Mouse (Mus musculus): ENCODE data around the gene Wdr5b. TPM values are rescaled to one million over a fixed set of nuclear protein-coding genes. Genes with fewer than 3 reads are reported as not detected.
"Not testable (repeated sequence)": the region's sequence is repeated elsewhere in the genome, so short reads cannot be mapped to it uniquely, and the experiment has no call there.

Wdr5b gene
- 14.4 and 16.9 TPM in 2 replicates for polyA plus RNA-seq (2014; fragmentation: Nextera tagmentation; extraction: Ambion mirVana)

DNA sequence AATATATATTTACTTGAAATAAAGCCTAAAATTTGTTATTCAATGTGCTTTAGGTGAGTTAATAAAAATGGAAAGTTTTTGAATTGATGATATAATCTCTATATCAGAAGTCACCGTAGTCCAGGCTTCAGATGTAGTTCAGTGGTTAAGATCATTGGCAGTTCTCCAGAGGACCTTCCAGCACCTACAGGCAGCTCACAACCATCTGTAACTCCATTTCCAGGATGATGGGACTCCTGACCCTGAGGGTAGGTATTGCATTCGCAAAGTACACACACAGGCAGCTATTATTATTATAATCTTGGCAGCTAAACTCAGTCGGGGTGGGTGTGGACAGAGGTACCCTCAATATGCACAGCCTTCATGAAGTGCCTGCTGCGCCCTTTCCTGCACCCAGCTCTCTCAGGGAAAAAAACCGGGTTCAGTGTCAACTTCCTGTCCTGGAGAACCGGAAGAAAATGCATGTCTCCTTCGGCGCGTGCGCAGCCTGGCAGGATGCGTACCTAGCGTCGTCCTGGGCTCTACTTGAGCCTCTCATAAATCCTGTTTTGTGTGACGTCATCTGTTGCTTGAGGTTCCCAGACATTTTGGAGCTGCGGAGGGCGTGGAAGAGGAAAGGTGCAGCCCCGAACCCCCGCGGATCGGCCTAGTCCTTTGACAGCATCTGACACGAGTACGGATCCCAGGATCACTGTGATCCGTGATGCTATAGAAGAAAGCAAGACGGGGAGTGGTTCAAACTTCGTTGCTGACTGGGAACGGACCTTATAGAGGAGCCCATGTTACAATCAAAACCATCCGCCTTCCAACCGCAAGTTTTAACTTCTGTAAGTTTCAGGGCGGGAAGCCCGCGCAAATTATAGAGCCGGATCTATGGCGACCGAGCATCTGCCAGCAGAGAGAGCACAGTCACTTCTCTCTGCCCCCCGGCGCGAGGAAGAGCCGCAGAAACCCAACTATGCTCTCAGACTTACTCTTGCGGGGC lies at the start of gene Wdr5b:
Gene Wdr5b (plus strand): TSS at position 551 of the 985 bp plus-strand sequence.
- 4% methylated on average over 39 of the region's 39 CpGs for WGBS
- Histone ChIP-seq H3K4me2 (ENCODE audit: low read length) (peak within 1 kb of the TSS; percentile 84), H3K4me1 (ENCODE audit: control insufficient read depth, insufficient read depth, low read length) (peaks cover 19% of the 10 kb centered on the region)

DNA sequence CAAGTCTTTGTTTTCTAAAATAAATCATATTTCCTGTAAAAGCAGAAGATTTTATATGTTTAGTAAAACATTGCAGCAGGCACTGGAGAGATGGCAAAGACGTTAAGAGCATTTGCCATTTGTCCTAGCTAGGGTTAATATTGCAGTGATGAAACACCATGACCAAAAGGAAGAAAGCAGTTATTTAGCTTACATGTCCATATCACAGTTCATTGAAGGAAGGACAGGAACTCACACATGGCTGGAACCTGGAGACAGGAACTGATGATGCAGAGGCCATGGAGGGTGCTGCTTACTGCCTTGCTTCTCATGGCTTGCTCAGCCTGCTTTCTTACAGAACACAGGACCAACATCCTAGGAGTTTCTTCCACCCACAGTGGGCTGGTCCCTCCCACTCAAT lies 48.6 kb upstream of the Wdr5b start:
- DNase-seq: no peak

More for the DNA sequence above, at the start of gene Wdr5b:
- H3K9me3 ChIP-seq (ENCODE audit: control insufficient read depth, low read length): no peaks in the 10 kb centered on the region
- peak within 1 kb of the TSS; percentile 68 for H3K27ac ChIP-seq (replicated peaks; ENCODE audit: low read depth, low read length)
- no peaks in the 10 kb centered on the region for H3K27me3 ChIP-seq (ENCODE audit: control insufficient read depth, insufficient read depth, low read length)
- peak within 1 kb of the TSS; percentile 68 for H3K9ac ChIP-seq (replicated peaks; ENCODE audit: low read length)
- H3K36me3 ChIP-seq (ENCODE audit: control insufficient read depth, insufficient read depth, low read length): peaks cover 30% of the 10 kb centered on the region
- DNase-seq (peak; percentile 99), ATAC-seq (ENCODE audit: low FRiP score, low TSS enrichment) (peak; percentile 96)
- peak within 1 kb of the TSS; percentile 63 for H3K4me3 ChIP-seq (replicated peaks; ENCODE audit: low read depth, low read length)

DNA sequence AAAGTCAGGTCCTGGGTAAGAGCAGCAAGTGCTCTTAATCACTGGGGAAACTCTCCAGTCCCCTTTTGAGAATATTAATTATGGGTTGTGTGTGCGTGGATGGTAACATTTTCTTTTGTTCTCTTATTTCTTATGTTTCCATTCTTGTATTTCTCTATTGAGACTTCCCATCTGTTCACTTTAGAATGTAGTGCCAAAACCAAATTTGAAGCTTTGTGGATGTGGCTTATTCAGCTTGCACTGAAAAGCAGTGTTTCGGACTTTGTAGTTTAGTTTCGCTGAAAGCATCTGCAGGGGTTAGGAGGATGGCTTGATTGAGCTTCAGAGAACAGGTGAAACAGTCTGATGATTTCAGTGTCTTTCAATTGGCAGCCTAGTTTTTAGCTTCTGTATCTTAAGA lies 47.7 kb upstream of the Wdr5b start:
- no peaks in the 10 kb centered on the region for H3K36me3 ChIP-seq (ENCODE audit: control insufficient read depth, insufficient read depth, low read length)
- H3K4me3 ChIP-seq (replicated peaks; ENCODE audit: low read depth, low read length): no peak overlapping the region
- no peak overlapping the region for H3K27ac ChIP-seq (replicated peaks; ENCODE audit: low read depth, low read length)
- H3K4me1 ChIP-seq (ENCODE audit: control insufficient read depth, insufficient read depth, low read length): no peaks in the 10 kb centered on the region
- no peak overlapping the region for H3K9ac ChIP-seq (replicated peaks; ENCODE audit: low read length)
- no peaks in the 10 kb centered on the region for H3K9me3 ChIP-seq (ENCODE audit: control insufficient read depth, low read length)
- 90% methylated on average over 3 of the region's 3 CpGs for WGBS
- H3K4me2 ChIP-seq (ENCODE audit: low read length): no peak overlapping the region
- H3K27me3 ChIP-seq (ENCODE audit: control insufficient read depth, insufficient read depth, low read length): no peaks in the 10 kb centered on the region
- ATAC-seq (ENCODE audit: low FRiP score, low TSS enrichment): no peak
- DNase-seq: no peak

More for the DNA sequence above, 48.6 kb upstream of the Wdr5b start:
- 82% methylated on average over 1 of the region's 1 CpGs for WGBS
- no peak for ATAC-seq (ENCODE audit: low FRiP score, low TSS enrichment)
- Histone ChIP-seq H3K36me3 (ENCODE audit: control insufficient read depth, insufficient read depth, low read length) (no peaks in the 10 kb centered on the region), H3K9ac (replicated peaks; ENCODE audit: low read length) (no peak overlapping the region), H3K4me3 (replicated peaks; ENCODE audit: low read depth, low read length) (no peak overlapping the region), H3K4me2 (ENCODE audit: low read length) (no peak overlapping the region), H3K27me3 (ENCODE audit: control insufficient read depth, insufficient read depth, low read length) (no peaks in the 10 kb centered on the region), H3K27ac (replicated peaks; ENCODE audit: low read depth, low read length) (no peak overlapping the region), H3K4me1 (ENCODE audit: control insufficient read depth, insufficient read depth, low read length) (no peaks in the 10 kb centered on the region), H3K9me3 (ENCODE audit: control insufficient read depth, low read length) (no peaks in the 10 kb centered on the region)

DNA sequence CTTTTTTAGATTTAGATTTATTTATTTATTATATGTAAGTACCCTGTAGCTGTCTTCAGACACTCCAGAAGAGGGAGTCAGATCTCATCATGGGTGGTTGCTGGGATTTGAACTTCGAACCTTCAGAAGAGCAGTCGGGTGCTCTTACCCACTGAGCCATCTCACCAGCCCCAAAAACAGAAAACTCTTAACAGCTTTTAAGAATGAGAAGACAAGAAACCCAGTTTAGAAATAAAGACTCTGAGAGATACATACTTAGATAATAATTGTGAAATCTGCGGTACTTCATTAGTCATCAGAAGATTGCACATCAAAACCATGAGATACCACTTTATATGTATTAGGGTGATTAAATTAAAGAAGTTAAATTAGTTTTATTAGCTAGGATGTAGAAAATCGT lies 42.1 kb upstream of the Wdr5b start:
- not testable (repeated sequence) for H3K27me3 ChIP-seq (ENCODE audit: control insufficient read depth, insufficient read depth, low read length); ATAC-seq (ENCODE audit: low FRiP score, low TSS enrichment); DNase-seq

DNA sequence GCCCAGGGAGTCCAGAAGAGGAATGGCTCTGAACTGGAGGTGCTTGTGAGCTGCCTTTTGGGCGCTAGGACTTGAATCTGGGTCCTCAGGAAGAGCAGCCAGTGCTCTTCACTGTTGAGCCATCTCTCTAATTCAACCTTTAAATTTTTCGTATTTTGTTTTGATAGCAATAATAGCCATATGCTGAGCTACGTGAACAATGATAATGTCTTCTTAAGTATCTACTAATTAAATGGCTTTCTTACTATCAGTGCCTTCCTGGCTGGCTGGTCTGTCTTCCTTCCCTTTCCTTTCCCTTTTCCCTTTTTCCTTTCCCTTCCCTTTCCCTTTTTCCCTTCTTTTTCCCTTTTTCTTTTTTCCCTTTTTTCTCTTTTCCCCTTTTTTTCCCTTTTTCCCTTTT lies 32.6 kb upstream of the Wdr5b start:
- Histone ChIP-seq H3K4me1 (ENCODE audit: control insufficient read depth, insufficient read depth, low read length) (no peaks in the 10 kb centered on the region), H3K27me3 (ENCODE audit: control insufficient read depth, insufficient read depth, low read length) (no peaks in the 10 kb centered on the region), H3K9me3 (ENCODE audit: control insufficient read depth, low read length) (no peaks in the 10 kb centered on the region), H3K9ac (replicated peaks; ENCODE audit: low read length) (no peak overlapping the region), H3K4me3 (replicated peaks; ENCODE audit: low read depth, low read length) (no peak overlapping the region), H3K27ac (replicated peaks; ENCODE audit: low read depth, low read length) (no peak overlapping the region), H3K4me2 (ENCODE audit: low read length) (no peak overlapping the region), H3K36me3 (ENCODE audit: control insufficient read depth, insufficient read depth, low read length) (peaks cover 35% of the 10 kb centered on the region)
- ATAC-seq (ENCODE audit: low FRiP score, low TSS enrichment): no peak
- DNase-seq: no peak
- 98% methylated on average over 3 of the region's 3 CpGs for WGBS

More for the DNA sequence above, 42.1 kb upstream of the Wdr5b start:
- not testable (repeated sequence) for H3K4me1 ChIP-seq (ENCODE audit: control insufficient read depth, insufficient read depth, low read length); H3K4me2 ChIP-seq (ENCODE audit: low read length); H3K4me3 ChIP-seq (replicated peaks; ENCODE audit: low read depth, low read length); H3K27ac ChIP-seq (replicated peaks; ENCODE audit: low read depth, low read length); H3K9me3 ChIP-seq (ENCODE audit: control insufficient read depth, low read length); H3K9ac ChIP-seq (replicated peaks; ENCODE audit: low read length)
- 92% methylated on average over 4 of the region's 4 CpGs for WGBS
- H3K36me3 ChIP-seq (ENCODE audit: control insufficient read depth, insufficient read depth, low read length): peaks cover 17% of the 10 kb centered on the region

DNA sequence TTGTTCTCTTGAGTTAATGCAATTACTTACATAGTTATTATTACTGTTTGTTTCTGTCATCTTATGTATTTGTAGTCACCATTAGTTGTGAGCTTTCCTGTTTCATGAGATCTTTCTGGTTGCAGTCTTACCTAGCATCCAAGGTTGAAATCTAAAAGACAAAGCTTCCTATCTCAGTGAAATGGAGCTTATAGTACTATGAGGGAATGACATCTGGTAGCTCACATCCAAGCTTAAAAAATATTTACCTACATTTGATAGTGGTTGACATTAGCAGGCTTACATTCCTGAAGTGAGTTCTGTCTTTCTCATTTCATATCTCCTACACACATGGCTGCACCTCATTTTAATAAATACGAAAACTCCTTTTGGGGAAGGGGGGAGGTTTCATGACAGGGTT lies 24.7 kb upstream of the Wdr5b start:
- Histone ChIP-seq H3K27ac (replicated peaks; ENCODE audit: low read depth, low read length) (no peak overlapping the region), H3K27me3 (ENCODE audit: control insufficient read depth, insufficient read depth, low read length) (no peaks in the 10 kb centered on the region), H3K4me1 (ENCODE audit: control insufficient read depth, insufficient read depth, low read length) (no peaks in the 10 kb centered on the region), H3K9ac (replicated peaks; ENCODE audit: low read length) (no peak overlapping the region), H3K9me3 (ENCODE audit: control insufficient read depth, low read length) (no peaks in the 10 kb centered on the region), H3K4me2 (ENCODE audit: low read length) (no peak overlapping the region), H3K36me3 (ENCODE audit: control insufficient read depth, insufficient read depth, low read length) (peaks cover 56% of the 10 kb centered on the region), H3K4me3 (replicated peaks; ENCODE audit: low read depth, low read length) (no peak overlapping the region)
- DNase-seq: no peak
- WGBS: 92% methylated on average over 1 of the region's 1 CpGs
- no peak for ATAC-seq (ENCODE audit: low FRiP score, low TSS enrichment)

DNA sequence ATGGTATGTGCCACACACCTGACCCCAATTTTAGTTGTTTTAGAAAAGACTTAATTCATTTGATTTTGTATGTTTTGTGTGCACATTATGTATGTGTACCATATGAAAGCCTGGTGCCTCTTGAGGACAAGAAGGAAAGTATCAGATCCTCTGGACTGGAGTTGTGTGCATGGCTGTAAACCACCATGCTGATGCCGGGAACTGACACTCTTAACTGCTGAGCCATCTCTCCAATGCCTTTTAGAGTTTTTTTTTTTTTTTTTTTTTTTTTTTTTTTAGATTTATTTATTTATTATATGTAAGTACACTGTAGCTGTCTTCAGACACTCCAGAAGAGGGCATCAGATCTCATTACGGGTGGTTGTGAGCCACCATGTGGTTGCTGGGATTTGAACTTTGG lies 12.9 kb upstream of the Wdr5b start:
- H3K9me3 ChIP-seq (ENCODE audit: control insufficient read depth, low read length); H3K9ac ChIP-seq (replicated peaks; ENCODE audit: low read length); H3K4me3 ChIP-seq (replicated peaks; ENCODE audit: low read depth, low read length); H3K27me3 ChIP-seq (ENCODE audit: control insufficient read depth, insufficient read depth, low read length); ATAC-seq (ENCODE audit: low FRiP score, low TSS enrichment); H3K27ac ChIP-seq (replicated peaks; ENCODE audit: low read depth, low read length); H3K4me2 ChIP-seq (ENCODE audit: low read length); DNase-seq; H3K4me1 ChIP-seq (ENCODE audit: control insufficient read depth, insufficient read depth, low read length): not testable (repeated sequence)
- 85% methylated on average over 1 of the region's 2 CpGs for WGBS
- H3K36me3 ChIP-seq (ENCODE audit: control insufficient read depth, insufficient read depth, low read length): peaks cover 56% of the 10 kb centered on the region

DNA sequence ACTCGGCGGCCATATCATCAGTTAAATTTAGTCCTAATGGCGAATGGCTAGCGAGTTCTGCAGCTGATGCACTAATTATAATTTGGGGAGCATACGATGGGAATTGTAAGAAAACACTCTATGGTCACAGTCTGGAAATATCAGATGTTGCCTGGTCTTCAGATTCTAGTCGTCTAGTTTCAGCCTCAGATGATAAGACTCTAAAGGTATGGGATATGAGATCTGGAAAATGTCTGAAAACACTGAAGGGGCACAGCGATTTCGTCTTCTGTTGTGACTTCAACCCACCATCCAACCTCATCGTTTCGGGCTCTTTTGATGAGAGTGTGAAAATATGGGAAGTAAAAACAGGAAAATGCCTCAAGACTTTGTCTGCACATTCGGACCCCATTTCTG lies 633 bp downstream of the Wdr5b start:
- Histone ChIP-seq H3K9me3 (ENCODE audit: control insufficient read depth, low read length) (no peaks in the 10 kb centered on the region), H3K27me3 (ENCODE audit: control insufficient read depth, insufficient read depth, low read length) (no peaks in the 10 kb centered on the region), H3K4me3 (replicated peaks; ENCODE audit: low read depth, low read length) (peak overlapping the region; percentile 63), H3K9ac (replicated peaks; ENCODE audit: low read length) (peak overlapping the region; percentile 68), H3K4me1 (ENCODE audit: control insufficient read depth, insufficient read depth, low read length) (peaks cover 19% of the 10 kb centered on the region), H3K4me2 (ENCODE audit: low read length) (peak overlapping the region; percentile 84), H3K36me3 (ENCODE audit: control insufficient read depth, insufficient read depth, low read length) (peaks cover 34% of the 10 kb centered on the region), H3K27ac (replicated peaks; ENCODE audit: low read depth, low read length) (peak overlapping the region; percentile 68)
- ATAC-seq (ENCODE audit: low FRiP score, low TSS enrichment) (no peak; the same call in 1 of the 2 replicates), DNase-seq (no peak)
- WGBS: 34% methylated on average over 11 of the region's 11 CpGs

DNA sequence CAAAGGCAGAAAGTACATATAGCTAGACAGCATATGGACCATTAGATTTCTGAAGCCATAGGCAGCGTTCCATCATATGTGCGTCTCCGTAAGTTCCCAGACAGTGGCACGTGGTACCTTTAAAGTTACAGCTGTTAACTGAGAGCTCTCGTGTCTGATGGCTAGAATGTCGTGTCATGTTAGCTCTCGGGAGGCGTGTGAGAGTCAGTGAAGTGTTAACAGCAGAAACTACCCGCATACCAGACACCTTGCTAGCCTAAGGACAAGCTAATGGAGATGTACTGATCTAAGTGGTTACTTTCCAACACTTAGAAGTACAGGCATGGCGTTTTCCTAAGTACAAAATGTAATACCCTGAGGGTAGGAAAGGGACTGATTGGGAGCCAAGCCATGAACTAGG lies 2.1 kb downstream of the Wdr5b start:
- ATAC-seq (ENCODE audit: low FRiP score, low TSS enrichment): no peak
- Histone ChIP-seq H3K4me3 (replicated peaks; ENCODE audit: low read depth, low read length) (no peak overlapping the region), H3K27ac (replicated peaks; ENCODE audit: low read depth, low read length) (no peak overlapping the region), H3K36me3 (ENCODE audit: control insufficient read depth, insufficient read depth, low read length) (peaks cover 42% of the 10 kb centered on the region), H3K9me3 (ENCODE audit: control insufficient read depth, low read length) (no peaks in the 10 kb centered on the region), H3K9ac (replicated peaks; ENCODE audit: low read length) (no peak overlapping the region), H3K4me1 (ENCODE audit: control insufficient read depth, insufficient read depth, low read length) (peaks cover 19% of the 10 kb centered on the region), H3K27me3 (ENCODE audit: control insufficient read depth, insufficient read depth, low read length) (no peaks in the 10 kb centered on the region), H3K4me2 (ENCODE audit: low read length) (no peak overlapping the region)
- 89% methylated on average over 10 of the region's 10 CpGs for WGBS
- DNase-seq: no peak
